Mouse (Mus musculus): ENCODE results near the gene Znrf1.

- TF ChIP-seq CTCF (IDR thresholded peaks at IDR 0.05; ENCODE audit: borderline replicate concordance, insufficient read depth, low read length) (no peak), POLR2A (IDR thresholded peaks at IDR 0.05; ENCODE audit: low read depth, low read length) (no peak)
These were observed 34.0 kb downstream of the Znrf1 start for GRCm38 (mm10) chr8:111569926-111570325.

Measured in embryonic fibroblast, embryonic 13.5 days (primary cell).